Mouse (Mus musculus) embryonic facial prominence, embryonic 14.5 days (tissue): ENCODE results near the gene Fzr1. TPM values are rescaled to one million over a fixed set of nuclear protein-coding genes. Genes with fewer than 3 reads are reported as not detected.
A peak's percentile ranks its signal among the peaks of the same experiment; 100 is the strongest.

Experiments
- ATAC-seq: fragments of 200-750 bp; cut with Nextera tagmentation; 2 replicates; pipeline ENCODE4 v1.8.0; 2017; ENCODE audit warnings: low read depth, moderate number of reproducible peaks, moderate TSS enrichment
- DNase-seq: peaks from one replicate; pipeline ENCODE4 v3.0.0-alpha.2; 2015; ENCODE audit warnings: low spot score
- H3K27ac ChIP-seq: fragments of 300-500 bp; sonication (generic); replicated peaks from 2 replicates; pipeline ENCODE4 v1.5.1; 2014; ENCODE audit warnings: low read depth, mild to moderate bottlenecking, low read length, moderate library complexity
- H3K27me3 ChIP-seq: fragments of 300-500 bp; sonication (generic); replicated peaks from 2 replicates; pipeline ENCODE4 v1.6.1; 2014; ENCODE audit warnings: low read length; ENCODE audit not compliant: control insufficient read depth, insufficient read depth
- H3K36me3 ChIP-seq: fragments of 300-500 bp; sonication (generic); 2 replicates; pipeline ENCODE4 v1.6.1; 2014; ENCODE audit warnings: low read length, mixed read lengths; ENCODE audit not compliant: control insufficient read depth, insufficient read depth
- H3K4me1 ChIP-seq: fragments of 300-500 bp; sonication (generic); 2 replicates; pipeline ENCODE4 v1.6.1; 2014; ENCODE audit warnings: antibody characterized with exemption, low read length; ENCODE audit not compliant: control insufficient read depth, insufficient read depth
- H3K4me2 ChIP-seq: fragments of 300-500 bp; sonication (generic); 2 replicates; pipeline ENCODE4 v1.6.1; 2014; ENCODE audit warnings: low read depth, mild to moderate bottlenecking, low read length, moderate library complexity, mixed read lengths
- H3K4me3 ChIP-seq: fragments of 300-500 bp; sonication (generic); 2 replicates; pipeline ENCODE4 v1.5.1; 2014; ENCODE audit warnings: low read depth, mild to moderate bottlenecking, low read length
- H3K9ac ChIP-seq: fragments of 300-500 bp; sonication (generic); 2 replicates; pipeline ENCODE4 v1.6.1; 2014; ENCODE audit warnings: low read depth, mild to moderate bottlenecking, low read length, moderate library complexity, mixed read lengths
- H3K9me3 ChIP-seq: fragments of 300-500 bp; sonication (generic); 2 replicates; pipeline ENCODE4 v1.6.1; 2016; ENCODE audit warnings: low read length; ENCODE audit not compliant: control insufficient read depth
- WGBS: fragments of 180-500 bp; shearing (Covaris S2); extraction: QIAGEN DNeasy Blood & Tissue Kit; methylation state at CpG from one replicate; pipeline ENCODE4 v1.1.7; 2014; 5-methylcytosine and 5-hydroxymethylcytosine counted together
- polyA plus RNA-seq: library from polyadenylated mRNA; unstranded; fragments of >200 nt; fragmentation: Nextera tagmentation; extraction: Ambion mirVana; gene quantifications from 2 replicates; pipeline ENCODE4 v1.2.1, GENCODE M21; 2014

Gene Fzr1
- polyA plus RNA-seq, 1 experiment from 2014 or later = 69.5 TPM

DNA sequence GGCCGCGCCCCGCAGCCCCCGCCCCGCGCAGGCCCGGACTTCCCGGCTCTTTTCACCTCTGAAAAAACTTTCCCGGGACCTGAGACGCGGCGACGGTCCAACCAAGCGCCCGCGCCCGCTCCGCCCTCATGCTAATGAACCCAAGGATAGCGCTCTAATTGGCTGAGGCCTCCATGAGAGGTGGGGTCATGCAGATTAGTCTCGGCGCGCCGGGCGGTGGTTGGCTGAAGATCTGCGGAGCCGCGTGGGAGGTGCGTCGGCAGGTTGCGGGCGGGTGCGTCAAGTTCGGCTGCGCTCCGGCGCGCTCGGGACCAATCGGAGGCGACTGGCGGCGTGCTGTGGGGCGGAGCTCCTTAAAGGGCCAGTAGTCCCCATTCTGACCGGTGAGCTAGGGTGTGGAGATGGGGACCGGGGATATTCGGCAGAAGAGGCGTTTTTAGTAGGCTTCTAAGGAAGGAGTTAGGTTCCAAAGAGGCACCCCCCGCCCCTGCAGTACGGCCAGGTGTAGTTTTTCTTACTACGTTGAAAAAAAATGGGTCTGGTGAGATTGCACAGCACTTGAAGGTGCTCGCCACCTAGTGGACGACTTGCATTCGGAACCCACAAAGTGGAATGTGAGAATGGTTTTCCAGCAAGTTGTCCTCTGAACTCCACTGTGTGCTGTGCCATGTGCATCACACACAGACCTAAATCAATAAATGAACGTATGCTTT lies 27.8 kb downstream of the Fzr1 start, which contains the start of gene Hmg20b:
TSS of gene Hmg20b (minus strand) at position 130 of the 713 bp plus-strand sequence.
- peaks cover 13% of the 10 kb centered on the region for H3K36me3 ChIP-seq
- peak within 1 kb of the TSS; percentile 72 for H3K27ac ChIP-seq
- peak within 1 kb of the TSS; percentile 93 for H3K4me2 ChIP-seq
- H3K4me3 ChIP-seq = peak within 1 kb of the TSS; percentile 88
- DNase-seq (peak; percentile 100), ATAC-seq (peak; percentile 96)
- no peaks in the 10 kb centered on the region; the same call in 1 of the 2 replicates for H3K27me3 ChIP-seq
- no peaks in the 10 kb centered on the region for H3K9me3 ChIP-seq
- under 1% methylated on average over 49 of the region's 54 CpGs for WGBS
- peaks cover 19% of the 10 kb centered on the region for H3K4me1 ChIP-seq
- H3K9ac ChIP-seq = peak within 1 kb of the TSS; percentile 85

- ATAC-seq = no peak
- Histone ChIP-seq H3K36me3 (peaks cover 13% of the 10 kb centered on the region), H3K4me1 (peaks cover 19% of the 10 kb centered on the region), H3K9me3 (no peaks in the 10 kb centered on the region), H3K27ac (peak overlapping the region; percentile 72), H3K27me3 (peaks cover 5% of the 10 kb centered on the region; the same call in 1 of the 2 replicates), H3K4me3 (peak overlapping the region; percentile 88), H3K4me2 (peak overlapping the region; percentile 93), H3K9ac (peak overlapping the region; percentile 85)
- DNase-seq = no peak
- WGBS = 0% methylated on average over 10 of the region's 29 CpGs
Observed at GRCm38 (mm10) chr10:81349961-81350350, 28.4 kb downstream of the Fzr1 start.

DNA sequence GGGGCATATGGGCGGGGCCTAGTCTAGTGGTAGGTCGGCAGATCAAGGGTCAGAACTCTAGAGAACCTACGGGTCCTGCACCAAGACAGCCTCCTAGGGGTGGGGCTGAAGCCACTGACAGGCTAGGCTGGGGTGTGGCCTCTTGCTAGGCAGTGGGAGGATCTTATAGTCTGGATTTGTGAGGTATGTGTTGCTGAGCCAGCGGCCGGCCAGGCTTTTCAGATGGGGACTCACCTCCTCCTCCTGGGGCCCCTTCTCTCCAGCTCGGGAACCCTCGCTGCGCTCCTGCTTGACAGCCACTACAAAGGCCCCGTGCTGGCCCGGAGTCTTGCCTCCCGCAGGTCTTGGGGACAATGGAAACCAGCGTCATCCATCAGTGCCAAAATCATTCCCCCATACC lies 29.2 kb downstream of the Fzr1 start:
- H3K4me2 ChIP-seq = peak overlapping the region; percentile 93

GRCm38 (mm10) chr10:81346453-81347067 lies 31.8 kb downstream of the Fzr1 start:
- WGBS = 15% methylated on average over 32 of the region's 55 CpGs
- H3K4me2 ChIP-seq = peak overlapping the region; percentile 49
- H3K27me3 ChIP-seq = peaks cover 37% of the 10 kb centered on the region
- peak overlapping the region; percentile 21 for H3K4me3 ChIP-seq
- DNase-seq (peak; percentile 79), ATAC-seq (no peak)
- H3K9me3 ChIP-seq = no peaks in the 10 kb centered on the region
- peaks cover 19% of the 10 kb centered on the region for H3K4me1 ChIP-seq
- H3K9ac ChIP-seq = peak overlapping the region; percentile 40
- H3K27ac ChIP-seq = no peak overlapping the region; the same call in 1 of the 2 replicates
- H3K36me3 ChIP-seq = peaks cover 13% of the 10 kb centered on the region

More for the DNA sequence above, 29.2 kb downstream of the Fzr1 start:
- H3K27me3 ChIP-seq = peaks cover 12% of the 10 kb centered on the region; the same call in 1 of the 2 replicates
- WGBS = 10% methylated on average over 10 of the region's 12 CpGs
- no peak for DNase-seq
- peaks cover 13% of the 10 kb centered on the region for H3K36me3 ChIP-seq
- H3K27ac ChIP-seq = peak overlapping the region; percentile 72; the same call in 1 of the 2 replicates
- ATAC-seq = no peak
- peak overlapping the region; percentile 85 for H3K9ac ChIP-seq
- H3K9me3 ChIP-seq = no peaks in the 10 kb centered on the region
- peaks cover 19% of the 10 kb centered on the region for H3K4me1 ChIP-seq
- peak overlapping the region; percentile 88 for H3K4me3 ChIP-seq

DNA sequence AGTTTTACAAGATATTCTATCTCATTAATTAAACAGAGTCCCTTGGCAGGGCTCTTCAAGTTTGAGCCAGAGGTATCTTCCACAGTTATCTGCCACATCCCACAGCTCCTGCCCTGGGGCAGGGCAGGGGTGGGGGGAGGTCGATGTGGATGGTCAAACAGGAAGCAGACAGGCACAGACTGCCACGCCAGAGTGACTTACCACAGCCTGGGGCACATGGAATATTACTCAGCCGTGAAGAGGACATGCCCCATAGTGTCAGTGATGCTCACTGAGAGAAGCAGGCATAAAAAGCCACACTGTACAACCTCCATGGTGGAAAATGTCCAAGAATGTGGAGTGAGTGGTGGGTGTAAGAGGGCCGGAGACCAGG lies 33.2 kb downstream of the Fzr1 start:
- peaks cover 13% of the 10 kb centered on the region for H3K36me3 ChIP-seq
- H3K4me2 ChIP-seq = no peak overlapping the region
- H3K4me3 ChIP-seq = no peak overlapping the region
- no peak overlapping the region for H3K27ac ChIP-seq
- no peaks in the 10 kb centered on the region for H3K9me3 ChIP-seq
- no peak overlapping the region for H3K9ac ChIP-seq
- H3K4me1 ChIP-seq = peaks cover 19% of the 10 kb centered on the region
- WGBS = 84% methylated on average over 4 of the region's 4 CpGs
- ATAC-seq (no peak), DNase-seq (no peak)
- peaks cover 41% of the 10 kb centered on the region for H3K27me3 ChIP-seq

DNA sequence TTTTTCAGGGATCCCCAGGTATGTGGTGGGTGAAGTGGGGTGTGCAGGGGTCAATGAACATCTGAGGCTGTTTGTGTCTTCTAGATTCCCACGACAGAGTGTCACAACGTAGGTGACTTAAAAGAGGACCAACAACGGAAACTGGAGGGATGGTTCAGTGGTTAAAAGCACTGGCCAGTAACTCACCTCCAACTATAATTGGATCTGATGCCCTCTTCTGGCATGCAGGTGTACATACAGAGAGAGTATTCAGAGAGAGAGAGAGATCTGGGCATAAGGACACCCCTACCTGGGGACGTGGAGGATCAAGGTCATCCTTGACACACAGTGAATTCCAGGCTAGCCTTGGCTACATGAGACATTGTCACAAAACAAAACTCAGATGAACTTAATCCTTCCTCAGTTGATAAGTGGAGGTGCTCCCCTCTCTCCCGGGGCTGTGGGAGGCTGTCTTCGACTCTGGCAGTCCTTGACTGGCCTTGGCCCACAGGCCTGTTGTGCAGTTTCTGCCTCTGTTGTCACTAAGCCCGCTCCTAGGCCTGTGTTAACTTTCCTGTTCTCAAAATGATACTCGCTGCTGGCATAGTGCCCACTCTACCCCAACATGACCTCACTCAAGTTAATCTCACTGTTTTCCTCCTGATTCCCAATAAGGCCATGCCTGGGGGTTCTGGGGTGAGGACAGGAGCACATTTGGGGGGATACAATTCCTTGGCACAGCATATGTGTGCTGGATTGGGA lies 33.7 kb downstream of the Fzr1 start:
- Histone ChIP-seq H3K27me3 (peaks cover 41% of the 10 kb centered on the region), H3K9ac (no peak overlapping the region), H3K36me3 (peaks cover 13% of the 10 kb centered on the region), H3K4me1 (peaks cover 17% of the 10 kb centered on the region), H3K4me2 (no peak overlapping the region), H3K4me3 (no peak overlapping the region), H3K9me3 (no peaks in the 10 kb centered on the region), H3K27ac (no peak overlapping the region)
- ATAC-seq (no peak), DNase-seq (no peak)
- WGBS = 48% methylated on average over 8 of the region's 8 CpGs

- Histone ChIP-seq H3K9ac (peak within 1 kb of the TSS; percentile 57), H3K4me2 (peak within 1 kb of the TSS; percentile 75), H3K4me1 (peaks cover 8% of the 10 kb centered on the region; the same call in 1 of the 2 replicates), H3K4me3 (peak within 1 kb of the TSS; percentile 42), H3K27me3 (peaks cover 41% of the 10 kb centered on the region), H3K27ac (no peak within 1 kb of the TSS), H3K9me3 (no peaks in the 10 kb centered on the region), H3K36me3 (peaks cover 12% of the 10 kb centered on the region)
- DNase-seq (no peak), ATAC-seq (no peak)
- WGBS = 10% methylated on average over 20 of the region's 67 CpGs
Observed at GRCm38 (mm10) chr10:81342686-81343505, 35.4 kb downstream of the Fzr1 start, which contains the start of gene Gipc3. TSS of gene Gipc3 (minus strand) at chr10:81343266.
